Mouse (Mus musculus): ENCODE data around the gene Frmpd4. TPM values are rescaled to one million over a fixed set of nuclear protein-coding genes. Genes with fewer than 3 reads are reported as not detected.

The Frmpd4 gene
- polyA plus RNA-seq, 1 experiment from 2014 or later = 0.11 TPM

- WGBS = 70% methylated on average over 2 of the region's 2 CpGs
Measured at GRCm38 (mm10) chrX:167433950-167434349, 1143.1 kb downstream of the Frmpd4 start.

More at GRCm38 (mm10) chrX:167433950-167434349, 1143.1 kb downstream of the Frmpd4 start:
- no peak for DNase-seq (ENCODE audit: low spot score)
- Histone ChIP-seq H3K4me2 (ENCODE audit: low read depth, low read length) (no peak overlapping the region), H3K4me3 (ENCODE audit: low read depth, low read length) (no peak overlapping the region), H3K9me3 (replicated peaks; ENCODE audit: control insufficient read depth, low read length) (no peaks in the 10 kb centered on the region), H3K27me3 (ENCODE audit: control insufficient read depth, insufficient read depth, low read length) (no peaks in the 10 kb centered on the region), H3K9ac (replicated peaks; ENCODE audit: low read length) (no peak overlapping the region), H3K36me3 (replicated peaks; ENCODE audit: control insufficient read depth, insufficient read depth, low read depth, low read length) (no peaks in the 10 kb centered on the region), H3K4me1 (ENCODE audit: control insufficient read depth, insufficient read depth, low read length) (no peaks in the 10 kb centered on the region), H3K27ac (replicated peaks; ENCODE audit: low read depth, low read length) (no peak overlapping the region)
- no peak for ATAC-seq (replicated peaks; ENCODE audit: insufficient number of reproducible peaks, low FRiP score, low TSS enrichment, low read depth)

Other genes with a start within 250 kb of the Frmpd4 start
- gene Msl3, start 96.7 kb upstream of the Frmpd4 start, polyA plus RNA-seq (2014; fragmentation: Nextera tagmentation; extraction: Ambion mirVana) = 43.3 and 45.1 TPM in 2 replicates
- gene Arhgap6, start 217.9 kb upstream of the Frmpd4 start, polyA plus RNA-seq (2014; fragmentation: Nextera tagmentation; extraction: Ambion mirVana) = 1.2 and 1.8 TPM in 2 replicates

Data from embryonic facial prominence, embryonic 11.5 days (tissue).